Mouse (Mus musculus): ENCODE results near the gene 9930022D16Rik. TPM values are rescaled to one million over a fixed set of nuclear protein-coding genes. Genes with fewer than 3 reads are reported as not detected.

Gene 9930022D16Rik
- polyA plus RNA-seq, 1 experiment, result not detected

- DNase-seq (ENCODE audit: low read depth), result no peak
Observed at GRCm38 (mm10) chr11:109445438-109446035, 31.8 kb downstream of the 9930022D16Rik start.

- no peak for DNase-seq (ENCODE audit: low read depth)
Observed at GRCm38 (mm10) chr11:109451169-109451568, 37.5 kb downstream of the 9930022D16Rik start.

GRCm38 (mm10) chr11:109456261-109456660 is 42.5 kb downstream of the 9930022D16Rik start:
- DNase-seq (ENCODE audit: low read depth), result no peak

- DNase-seq (ENCODE audit: low read depth), result no peak
Observed at GRCm38 (mm10) chr11:109458165-109458564, 44.4 kb downstream of the 9930022D16Rik start.

- DNase-seq (ENCODE audit: low read depth), result no peak
Observed at GRCm38 (mm10) chr11:109460586-109460985, 46.9 kb downstream of the 9930022D16Rik start.

- no peak for DNase-seq (ENCODE audit: low read depth)
Observed at GRCm38 (mm10) chr11:109465068-109465467, 51.4 kb downstream of the 9930022D16Rik start.

- no peak for DNase-seq (ENCODE audit: low read depth)
Observed at GRCm38 (mm10) chr11:109466987-109467386, 53.3 kb downstream of the 9930022D16Rik start.

GRCm38 (mm10) chr11:109468133-109468532 is 54.4 kb downstream of the 9930022D16Rik start:
- no peak for DNase-seq (ENCODE audit: low read depth)

Other genes with a start within 250 kb of the 9930022D16Rik start
- 14.0 and 16.1 TPM in 2 replicates for gene Rgs9, start 115.8 kb upstream of the 9930022D16Rik start, polyA plus RNA-seq (2012; rRNA removed)
- gene Gna13, start 51.1 kb upstream of the 9930022D16Rik start, polyA plus RNA-seq (2012; rRNA removed), result 24.0 and 26.0 TPM in 2 replicates
- 40.0 and 50.6 TPM in 2 replicates for gene Amz2, start 12.0 kb downstream of the 9930022D16Rik start, polyA plus RNA-seq (2012; rRNA removed)
- 8.1 and 8.8 TPM in 2 replicates for gene Arsg, start 59.5 kb downstream of the 9930022D16Rik start, polyA plus RNA-seq (2012; rRNA removed)
- gene Slc16a6, start 59.7 kb downstream of the 9930022D16Rik start, polyA plus RNA-seq (2012; rRNA removed), result 1.3 and 2.2 TPM in 2 replicates
- gene Wipi1, start 198.1 kb downstream of the 9930022D16Rik start, polyA plus RNA-seq (2012; rRNA removed), result 33.8 TPM in 2 replicates
- gene Prkar1a, start 235.5 kb downstream of the 9930022D16Rik start, polyA plus RNA-seq (2012; rRNA removed), result 79.9 and 91.6 TPM in 2 replicates

Measured in gonadal fat pad, adult 2 months (tissue).